Mouse (Mus musculus) kidney, adult 2 months (tissue): ENCODE data around the gene Tshz2.

Experiments used
- CTCF ChIP-seq: fragments of 200-500 bp; conservative IDR thresholded peaks from 2 replicates; pipeline ENCODE4 v1.5.1; 2011; ENCODE audit warnings: low read depth, mild to moderate bottlenecking, control low read depth, low read length, moderate library complexity, mixed read lengths; ENCODE audit not compliant: insufficient read depth, insufficient read length
- POLR2A ChIP-seq: fragments of 200-500 bp; IDR thresholded peaks from one replicate; pipeline ENCODE4 v1.6.1; 2011; ENCODE audit warnings: low read depth, low read length, control low read depth

GRCm38 (mm10) chr2:169826316-169826715 lies 193.5 kb downstream of the Tshz2 start:
- TF ChIP-seq POLR2A (no peak), CTCF (no peak)
